Mouse (Mus musculus) kidney, postnatal 0 days (tissue): Measurements from ENCODE around the gene Psma4. TPM values are rescaled to one million over a fixed set of nuclear protein-coding genes. Genes with fewer than 3 reads are reported as not detected.
A peak's percentile ranks its signal among the peaks of the same experiment; 100 is the strongest.
"Not testable (repeated sequence)": the region's sequence is repeated elsewhere in the genome, so short reads cannot be mapped to it uniquely, and the experiment has no call there.

Experiments used
- ATAC-seq: fragments of 200-750 bp; cut with Nextera tagmentation; replicated peaks from 2 replicates; pipeline ENCODE4 v1.8.0; 2017; ENCODE audit warnings: low read depth, moderate number of reproducible peaks, moderate TSS enrichment, moderate library complexity; ENCODE audit not compliant: low FRiP score
- DNase-seq: peaks from one replicate; pipeline ENCODE4 v3.0.0-alpha.2; 2016; ENCODE audit warnings: low spot score
- H3K27ac ChIP-seq: fragments of 300-500 bp; sonication (generic); 2 replicates; pipeline ENCODE4 v1.5.1; 2014; ENCODE audit warnings: mild to moderate bottlenecking
- H3K27me3 ChIP-seq: fragments of 300-500 bp; sonication (generic); 2 replicates; pipeline ENCODE4 v1.6.1; 2014; ENCODE audit warnings: low read length, mixed read lengths; ENCODE audit not compliant: insufficient read depth
- H3K36me3 ChIP-seq: fragments of 300-500 bp; sonication (generic); 2 replicates; pipeline ENCODE4 v1.6.1; 2014; ENCODE audit warnings: low read length, mixed read lengths; ENCODE audit not compliant: insufficient read depth
- H3K4me1 ChIP-seq: fragments of 300-500 bp; sonication (generic); replicated peaks from 2 replicates; pipeline ENCODE4 v1.6.1; 2014; ENCODE audit warnings: antibody characterized with exemption, low read length, mixed read lengths; ENCODE audit not compliant: insufficient read depth
- H3K4me2 ChIP-seq: fragments of 300-500 bp; sonication (generic); 2 replicates; pipeline ENCODE4 v1.6.1; 2014; ENCODE audit warnings: mild to moderate bottlenecking, low read length, moderate library complexity, mixed read lengths
- H3K4me3 ChIP-seq: fragments of 300-500 bp; sonication (generic); replicated peaks from 2 replicates; pipeline ENCODE4 v1.5.1; 2014; ENCODE audit warnings: low read depth, low read length
- H3K9ac ChIP-seq: fragments of 300-500 bp; sonication (generic); 2 replicates; pipeline ENCODE4 v1.6.1; 2014; ENCODE audit warnings: low read depth, low read length
- H3K9me3 ChIP-seq: fragments of 300-500 bp; sonication (generic); replicated peaks from 2 replicates; pipeline ENCODE4 v1.6.1; 2016; ENCODE audit warnings: low read length, inconsistent platforms, mixed read lengths
- CTCF ChIP-seq: IDR thresholded peaks from 2 replicates; pipeline ENCODE4 v1.5.1; 2016; ENCODE audit warnings: antibody characterized with exemption, low read depth, mild to moderate bottlenecking, moderate library complexity
- WGBS: fragments of 180-500 bp; shearing (Covaris S2); extraction: QIAGEN DNeasy Blood & Tissue Kit; methylation state at CpG from one replicate; pipeline ENCODE4 v1.1.7; 2014; 5-methylcytosine and 5-hydroxymethylcytosine counted together
- polyA plus RNA-seq: library from polyadenylated mRNA; unstranded; fragments of >200 nt; fragmentation: Nextera tagmentation; extraction: Ambion mirVana; gene quantifications from 2 replicates; pipeline ENCODE4 v1.2.1, GENCODE M21; 2015

Gene Psma4
- polyA plus RNA-seq, 1 experiment from 2014 or later, result 325 TPM

DNA sequence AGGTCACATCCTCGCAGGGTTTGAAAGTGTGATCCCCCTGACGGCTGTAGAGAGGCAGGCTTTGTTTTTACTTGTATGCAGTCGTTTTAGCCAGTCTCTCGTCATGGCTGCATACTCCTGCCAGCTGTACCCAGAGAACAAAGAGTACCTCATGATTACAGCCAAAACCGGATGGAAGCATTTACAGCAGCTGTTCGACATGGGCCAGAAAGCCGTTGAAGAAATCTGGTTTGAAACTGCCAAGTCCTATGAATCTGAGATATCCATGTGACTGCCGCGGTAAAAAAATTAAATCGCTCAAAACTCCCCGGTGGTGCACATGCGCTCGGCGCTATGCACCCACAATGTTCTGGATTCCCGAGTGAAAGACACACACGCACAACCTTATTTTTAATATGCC is 4.3 kb upstream of the Psma4 start:
- no peaks in the 10 kb centered on the region for H3K27me3 ChIP-seq
- ATAC-seq (no peak), DNase-seq (no peak)
- no peak overlapping the region for H3K9ac ChIP-seq
- H3K4me2 ChIP-seq, result no peak overlapping the region
- no peaks in the 10 kb centered on the region for H3K4me1 ChIP-seq
- no peak overlapping the region for H3K27ac ChIP-seq
- 70% methylated on average over 16 of the region's 16 CpGs for WGBS
- H3K36me3 ChIP-seq, result no peaks in the 10 kb centered on the region
- no peak overlapping the region for H3K4me3 ChIP-seq
- H3K9me3 ChIP-seq, result no peaks in the 10 kb centered on the region
- no peak for TF ChIP-seq CTCF

DNA sequence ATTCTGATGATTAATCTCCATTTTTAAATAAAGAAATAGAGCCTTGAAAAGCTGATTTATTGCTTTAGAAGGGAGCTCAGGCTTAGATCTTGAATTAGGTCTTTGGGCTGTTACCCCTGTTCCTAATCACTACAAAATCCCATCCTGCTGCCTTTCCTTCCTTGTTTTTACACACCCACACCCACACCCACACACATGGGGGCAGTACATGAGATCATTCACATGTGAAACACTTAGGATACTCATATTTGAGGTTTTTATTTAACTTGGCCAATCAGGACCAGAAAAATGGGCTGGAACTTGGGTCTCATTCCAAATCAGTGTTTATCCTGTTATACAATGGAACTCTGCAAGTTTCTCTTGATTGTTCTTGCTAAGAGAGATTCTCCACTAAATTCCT is 1.1 kb upstream of the Psma4 start:
- Histone ChIP-seq H3K27ac (no peak overlapping the region), H3K9ac (no peak overlapping the region), H3K36me3 (peaks cover 17% of the 10 kb centered on the region), H3K9me3 (no peaks in the 10 kb centered on the region), H3K4me1 (peaks cover 9% of the 10 kb centered on the region), H3K27me3 (no peaks in the 10 kb centered on the region), H3K4me2 (no peak overlapping the region), H3K4me3 (no peak overlapping the region)
- ATAC-seq (no peak), DNase-seq (no peak)
- TF ChIP-seq CTCF, result no peak

DNA sequence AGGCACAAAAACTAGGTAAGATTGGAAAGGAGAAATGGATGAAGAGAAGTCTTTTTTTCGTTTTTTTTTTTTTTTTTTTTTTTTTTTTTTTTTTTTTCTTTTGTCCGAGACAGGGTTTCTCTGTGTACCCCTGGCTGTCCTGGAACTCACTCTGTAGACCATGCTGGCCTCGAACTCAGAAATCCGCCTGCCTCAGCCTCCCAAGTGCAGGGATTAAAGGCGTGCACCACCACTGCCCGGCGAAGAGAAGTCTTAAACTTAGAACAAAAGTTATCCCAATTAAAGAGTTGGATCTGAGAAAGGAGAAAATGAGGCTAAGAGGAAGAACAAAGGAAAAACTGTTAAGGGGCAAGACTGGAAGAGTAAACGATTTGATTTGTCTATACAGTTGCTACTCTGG is 428 bp upstream of the Psma4 start:
- Histone ChIP-seq H3K4me3 (peak overlapping the region; percentile 83), H3K4me2 (peak overlapping the region; percentile 72), H3K9ac (0 out of 2 replicates have a peak overlapping the region, but pooled peaks have one; percentile 85), H3K27ac (peak overlapping the region; percentile 84; the same call in 1 of the 2 replicates), H3K36me3 (peaks cover 18% of the 10 kb centered on the region)
- WGBS, result 48% methylated on average over 8 of the region's 8 CpGs
- H3K4me1 ChIP-seq, DNase-seq, H3K9me3 ChIP-seq, H3K27me3 ChIP-seq: not testable (repeated sequence)
- peak; percentile 22; the same call in 1 of the 2 replicates for ATAC-seq

DNA sequence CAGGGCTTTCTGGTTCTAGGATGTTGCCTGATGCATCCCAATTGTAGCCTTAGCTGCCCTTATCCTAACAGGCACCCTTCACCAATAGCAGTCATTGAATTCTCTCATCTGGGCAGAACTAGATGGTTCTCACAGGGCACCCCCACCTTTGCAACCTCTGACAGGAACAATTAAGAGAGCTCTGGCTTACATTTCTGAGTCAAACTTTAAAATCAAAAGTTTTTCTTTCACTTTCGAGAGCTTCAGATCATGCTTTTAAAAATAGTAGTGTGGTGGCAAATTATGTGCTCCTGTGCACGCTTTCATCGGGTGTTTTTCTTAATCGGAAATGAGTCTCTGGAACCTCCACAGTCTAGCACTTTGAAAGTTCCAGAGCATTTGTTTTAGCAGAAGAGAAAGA is 10.5 kb downstream of the Psma4 start:
- Histone ChIP-seq H3K36me3 (peaks cover 17% of the 10 kb centered on the region), H3K9ac (no peak overlapping the region), H3K4me3 (no peak overlapping the region), H3K9me3 (no peaks in the 10 kb centered on the region), H3K4me1 (no peaks in the 10 kb centered on the region), H3K27me3 (no peaks in the 10 kb centered on the region), H3K27ac (no peak overlapping the region), H3K4me2 (no peak overlapping the region)
- no peak for DNase-seq
- TF ChIP-seq CTCF, result no peak
- no peak for ATAC-seq
- WGBS, result 93% methylated on average over 4 of the region's 4 CpGs

DNA sequence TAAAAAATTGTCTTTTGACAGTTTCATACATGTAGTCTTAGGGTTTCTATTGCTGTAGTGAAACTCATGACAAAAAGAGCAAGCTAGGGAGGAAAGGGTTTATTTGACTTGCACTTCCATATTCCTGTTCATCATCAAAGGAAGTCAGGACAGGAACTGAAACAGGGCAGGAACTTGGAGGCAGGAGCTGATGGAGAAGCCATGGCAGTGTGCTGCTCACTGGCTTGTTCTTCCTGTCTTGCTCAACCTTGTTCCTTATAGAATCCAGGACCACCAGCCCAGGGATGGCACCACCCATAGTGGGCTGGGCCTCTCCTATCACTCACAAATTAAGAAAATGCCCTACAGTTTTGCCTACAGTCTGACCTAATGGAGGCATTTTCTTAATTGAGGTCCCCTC is 13.1 kb downstream of the Psma4 start:
- H3K36me3 ChIP-seq, result 0 out of 2 replicates have a peak, but pooled peaks cover 5% of the 10 kb centered on the region
- H3K9me3 ChIP-seq, result no peaks in the 10 kb centered on the region; the same call in 1 of the 2 replicates
- no peak overlapping the region for H3K4me2 ChIP-seq
- no peak overlapping the region for H3K4me3 ChIP-seq
- no peaks in the 10 kb centered on the region for H3K27me3 ChIP-seq
- no peak overlapping the region for H3K9ac ChIP-seq
- DNase-seq, result no peak
- TF ChIP-seq CTCF, result no peak
- no peaks in the 10 kb centered on the region for H3K4me1 ChIP-seq
- ATAC-seq, result no peak
- H3K27ac ChIP-seq, result no peak overlapping the region

DNA sequence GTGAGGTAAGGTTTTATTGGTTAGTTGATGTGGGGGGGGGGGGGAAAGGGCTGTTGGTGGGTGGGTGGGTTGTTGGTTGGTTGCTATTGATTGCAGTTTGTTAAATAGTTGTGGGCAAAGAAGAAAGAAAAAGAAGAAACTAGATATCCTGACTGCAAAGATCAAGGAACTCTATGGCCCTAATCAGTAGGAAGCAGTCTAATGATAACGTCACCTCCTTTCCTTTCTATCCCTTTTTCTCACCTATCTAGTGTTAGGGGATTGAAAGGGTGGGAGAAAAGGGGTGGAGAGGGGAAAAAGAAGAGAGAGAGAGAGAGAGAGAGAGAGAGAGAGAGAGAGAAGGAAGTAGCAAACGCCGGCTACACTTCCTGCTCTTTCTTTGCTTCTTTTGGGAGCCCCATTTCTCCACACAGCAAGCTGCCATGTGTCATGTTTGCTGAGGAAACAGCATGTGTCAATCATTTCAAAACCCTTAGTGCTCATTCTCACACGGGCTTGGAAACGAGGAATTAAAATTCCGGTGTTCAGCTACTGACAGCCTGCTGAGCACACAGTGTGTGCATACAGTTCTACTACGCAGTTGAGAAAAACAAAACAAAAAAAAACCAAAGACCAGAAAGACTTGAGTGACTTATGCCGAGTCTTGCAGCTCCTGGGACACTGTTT is 19.5 kb downstream of the Psma4 start:
- Histone ChIP-seq H3K27ac (no peak overlapping the region), H3K9me3 (no peaks in the 10 kb centered on the region; the same call in 1 of the 2 replicates), H3K4me3 (no peak overlapping the region), H3K4me1 (no peaks in the 10 kb centered on the region), H3K9ac (no peak overlapping the region), H3K36me3 (no peaks in the 10 kb centered on the region), H3K27me3 (no peaks in the 10 kb centered on the region), H3K4me2 (no peak overlapping the region)
- no peak for TF ChIP-seq CTCF
- ATAC-seq, result no peak
- WGBS, result 74% methylated on average over 8 of the region's 8 CpGs
- no peak for DNase-seq

DNA sequence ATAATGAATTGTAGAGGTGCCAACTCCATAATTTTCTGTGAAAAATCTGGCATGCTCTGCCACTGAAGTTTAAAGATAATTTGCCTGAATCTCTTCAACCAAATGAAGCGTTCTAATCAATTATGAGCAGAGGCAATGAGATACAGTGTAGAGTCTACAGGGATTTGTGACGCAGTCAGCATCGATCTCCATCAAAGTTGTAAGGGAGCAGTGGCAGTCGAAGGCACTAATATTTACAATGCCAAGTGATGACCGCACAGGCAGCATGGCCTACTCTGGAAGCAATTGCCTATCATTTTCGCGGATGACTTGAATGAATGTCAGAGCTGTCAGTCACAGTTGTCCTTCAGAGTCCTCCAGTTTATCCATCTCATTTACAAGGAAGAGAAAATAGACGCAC is 30.1 kb downstream of the Psma4 start, which contains the start of gene Chrna5:
Chrna5 (plus strand) TSS at position 207 of the 400 bp plus-strand sequence.
- no peaks in the 10 kb centered on the region for H3K36me3 ChIP-seq
- peak within 1 kb of the TSS; percentile 94 for H3K4me2 ChIP-seq
- 73% methylated on average over 8 of the region's 8 CpGs for WGBS
- H3K4me3 ChIP-seq, result peak within 1 kb of the TSS; percentile 67
- H3K4me1 ChIP-seq, result peaks cover 9% of the 10 kb centered on the region; the same call in 1 of the 2 replicates
- H3K9ac ChIP-seq, result peak within 1 kb of the TSS; percentile 42; the same call in 1 of the 2 replicates
- no peak within 1 kb of the TSS for H3K27ac ChIP-seq
- no peak for TF ChIP-seq CTCF
- H3K27me3 ChIP-seq, result peaks cover 18% of the 10 kb centered on the region
- ATAC-seq, result no peak
- H3K9me3 ChIP-seq, result no peaks in the 10 kb centered on the region
- DNase-seq, result no peak
